Mouse (Mus musculus) hindbrain, embryonic 12.5 days (tissue): ENCODE data around the gene Deup1. TPM values are rescaled to one million over a fixed set of nuclear protein-coding genes. Genes with fewer than 3 reads are reported as not detected.

Experiments used
- ATAC-seq: fragments of 200-750 bp; cut with Nextera tagmentation; 2 replicates; pipeline ENCODE4 v1.8.0; 2017; ENCODE audit warnings: moderate TSS enrichment; ENCODE audit not compliant: low FRiP score
- H3K27ac ChIP-seq: fragments of 300-500 bp; sonication (generic); 2 replicates; pipeline ENCODE4 v1.5.1; 2016; ENCODE audit warnings: mild to moderate bottlenecking
- H3K27me3 ChIP-seq: fragments of 300-500 bp; sonication (generic); 2 replicates; pipeline ENCODE4 v1.6.1; 2016; ENCODE audit warnings: mild to moderate bottlenecking
- H3K36me3 ChIP-seq: fragments of 300-500 bp; sonication (generic); 2 replicates; pipeline ENCODE4 v1.6.1; 2016; ENCODE audit warnings: mild to moderate bottlenecking
- H3K4me1 ChIP-seq: fragments of 300-500 bp; sonication (generic); 2 replicates; pipeline ENCODE4 v1.6.1; 2016
- H3K4me2 ChIP-seq: fragments of 300-500 bp; sonication (generic); replicated peaks from 2 replicates; pipeline ENCODE4 v1.6.1; 2016; ENCODE audit warnings: mild to moderate bottlenecking
- H3K4me3 ChIP-seq: fragments of 300-500 bp; sonication (generic); 2 replicates; pipeline ENCODE4 v1.5.1; 2016; ENCODE audit warnings: mild to moderate bottlenecking
- H3K9ac ChIP-seq: fragments of 300-500 bp; sonication (generic); 2 replicates; pipeline ENCODE4 v1.6.1; 2016; ENCODE audit warnings: mild to moderate bottlenecking, moderate library complexity
- H3K9me3 ChIP-seq: fragments of 300-500 bp; sonication (generic); replicated peaks from 2 replicates; pipeline ENCODE4 v1.6.1; 2016; ENCODE audit warnings: mild to moderate bottlenecking
- whole genome bisulfite sequencing: fragments of 180-500 bp; shearing (Covaris S2); methylation state at CpG from one replicate; pipeline ENCODE4 v1.1.7; 2016; 5-methylcytosine and 5-hydroxymethylcytosine counted together
- polyA plus RNA-seq: library from polyadenylated mRNA; unstranded; fragments of >200 nt; fragmentation: Nextera tagmentation; extraction: Ambion mirVana; gene quantifications from 2 replicates; pipeline ENCODE4 v1.2.1, GENCODE M21; 2016

The Deup1 gene
- polyA plus RNA-seq, 1 experiment from 2014 or later: 3.5 TPM

DNA sequence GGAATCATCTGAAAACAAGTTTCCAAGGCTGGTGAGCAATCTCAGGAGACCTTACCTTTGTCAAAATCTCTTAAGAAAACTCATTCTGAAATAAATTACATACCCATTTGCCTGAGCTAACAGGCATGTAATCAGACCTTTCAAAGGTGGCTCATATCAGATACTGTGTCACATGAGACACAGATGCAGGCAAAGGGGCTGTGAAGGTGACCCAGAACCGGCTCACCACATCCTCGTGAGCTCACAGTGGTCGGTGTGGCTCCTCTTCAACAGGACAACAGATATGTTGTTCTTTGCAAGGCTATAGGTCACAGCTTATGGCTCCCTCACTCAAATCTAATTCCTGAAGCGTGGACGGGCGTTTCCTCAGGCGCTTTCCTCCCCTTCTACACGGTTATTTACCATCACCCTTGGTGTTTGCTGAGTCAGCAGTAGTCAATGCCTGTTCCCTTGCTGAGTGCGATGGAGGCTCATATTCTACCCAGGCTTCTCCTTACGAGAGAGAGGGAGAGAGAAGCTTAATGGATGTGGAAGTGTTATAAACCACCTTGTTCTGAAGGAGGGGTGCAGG lies 8.6 kb downstream of the Deup1 start:
- Histone ChIP-seq H3K4me1 (peaks cover 6% of the 10 kb centered on the region), H3K9ac (no peak overlapping the region), H3K9me3 (no peaks in the 10 kb centered on the region), H3K27ac (no peak overlapping the region), H3K27me3 (no peaks in the 10 kb centered on the region), H3K4me3 (no peak overlapping the region), H3K36me3 (no peaks in the 10 kb centered on the region), H3K4me2 (no peak overlapping the region)
- WGBS: 58% methylated on average over 10 of the region's 10 CpGs
- 0 out of 2 replicates have a peak, but pooled peaks have one; percentile 19 for ATAC-seq

DNA sequence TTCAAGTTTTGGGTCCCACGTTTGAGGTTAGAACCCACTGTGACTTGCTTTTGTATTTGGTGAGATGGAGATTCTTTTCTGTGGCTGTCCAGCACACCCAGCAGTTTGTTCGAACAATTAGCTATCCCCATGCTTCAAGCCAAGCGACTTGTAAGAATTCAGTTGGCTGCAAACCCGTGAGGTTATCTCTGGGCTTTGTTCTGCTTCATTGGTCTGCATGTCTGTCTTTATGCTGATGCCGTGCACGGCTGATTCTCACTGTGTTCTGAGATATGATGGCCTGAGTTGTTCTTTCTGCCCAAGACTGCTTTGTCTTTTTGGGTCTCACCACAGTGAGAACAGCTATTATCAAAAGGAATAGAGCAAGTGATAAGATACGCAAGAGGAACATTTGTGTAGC lies 10.7 kb downstream of the Deup1 start:
- H3K36me3 ChIP-seq: no peaks in the 10 kb centered on the region
- 47% methylated on average over 7 of the region's 7 CpGs for WGBS
- H3K9ac ChIP-seq: no peak overlapping the region
- no peak overlapping the region for H3K4me3 ChIP-seq
- H3K4me1 ChIP-seq: peaks cover 6% of the 10 kb centered on the region
- H3K27me3 ChIP-seq: no peaks in the 10 kb centered on the region
- no peak for ATAC-seq
- no peaks in the 10 kb centered on the region for H3K9me3 ChIP-seq
- H3K27ac ChIP-seq: no peak overlapping the region
- no peak overlapping the region for H3K4me2 ChIP-seq

DNA sequence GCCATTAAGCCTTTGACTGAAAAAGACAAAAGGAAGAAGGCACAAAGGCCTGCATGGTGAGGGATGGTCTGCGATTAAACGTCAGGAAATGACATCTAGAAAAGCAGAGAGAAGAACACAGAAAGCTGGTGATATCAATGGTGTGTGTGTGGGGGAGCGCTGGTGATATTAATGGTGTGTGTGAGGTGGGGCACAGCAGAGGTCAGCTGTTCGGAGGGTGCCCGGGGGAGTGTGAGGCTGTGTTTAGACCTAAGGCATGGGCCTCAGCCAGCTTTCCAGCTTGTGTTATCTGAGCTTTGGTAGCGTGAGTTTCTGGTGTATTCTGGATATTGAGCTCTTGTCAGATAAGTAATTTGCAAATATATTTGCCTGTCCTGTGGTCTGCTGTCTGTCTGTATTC lies 11.3 kb downstream of the Deup1 start:
- Histone ChIP-seq H3K4me2 (no peak overlapping the region), H3K27ac (no peak overlapping the region), H3K9ac (no peak overlapping the region), H3K36me3 (no peaks in the 10 kb centered on the region), H3K4me3 (no peak overlapping the region), H3K9me3 (no peaks in the 10 kb centered on the region), H3K27me3 (no peaks in the 10 kb centered on the region), H3K4me1 (peaks cover 6% of the 10 kb centered on the region)
- WGBS: 69% methylated on average over 6 of the region's 6 CpGs
- ATAC-seq: no peak

DNA sequence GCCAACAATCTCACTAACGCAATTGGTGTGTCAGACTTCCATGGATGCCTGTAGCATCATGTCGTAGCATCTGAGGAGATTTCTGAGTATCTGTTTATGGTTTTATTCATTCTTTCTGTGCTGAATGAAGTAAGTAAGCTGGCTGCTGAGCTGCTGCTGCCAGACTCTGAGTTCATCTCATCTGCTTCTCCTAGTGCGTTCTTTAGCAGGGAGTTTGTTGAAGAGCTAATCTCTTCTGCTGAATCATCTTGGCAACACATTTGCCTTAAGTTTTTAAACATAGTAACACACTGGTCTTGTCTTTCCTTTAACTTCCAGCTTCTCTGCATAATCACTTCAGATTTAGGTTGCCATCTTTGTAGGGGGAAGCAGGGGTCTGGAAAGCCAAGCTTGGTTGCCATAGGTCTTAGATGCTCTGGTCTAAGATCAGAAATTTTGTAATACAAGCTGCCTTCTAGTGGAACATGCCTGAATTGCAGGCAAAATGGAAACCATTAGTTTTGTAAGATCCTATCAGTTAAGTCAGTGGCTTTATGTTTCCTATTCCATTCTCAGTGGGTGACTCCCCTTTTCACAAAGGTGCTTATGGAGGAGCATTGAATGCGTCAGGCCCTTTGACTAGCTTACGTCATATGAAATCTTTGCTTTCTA lies 18.3 kb downstream of the Deup1 start:
- Histone ChIP-seq H3K9ac (no peak overlapping the region), H3K4me3 (no peak overlapping the region), H3K27me3 (no peaks in the 10 kb centered on the region), H3K9me3 (0 out of 2 replicates have a peak, but pooled peaks cover 6% of the 10 kb centered on the region), H3K4me1 (no peaks in the 10 kb centered on the region), H3K4me2 (no peak overlapping the region), H3K27ac (no peak overlapping the region), H3K36me3 (no peaks in the 10 kb centered on the region)
- WGBS: 98% methylated on average over 5 of the region's 5 CpGs
- ATAC-seq: no peak

DNA sequence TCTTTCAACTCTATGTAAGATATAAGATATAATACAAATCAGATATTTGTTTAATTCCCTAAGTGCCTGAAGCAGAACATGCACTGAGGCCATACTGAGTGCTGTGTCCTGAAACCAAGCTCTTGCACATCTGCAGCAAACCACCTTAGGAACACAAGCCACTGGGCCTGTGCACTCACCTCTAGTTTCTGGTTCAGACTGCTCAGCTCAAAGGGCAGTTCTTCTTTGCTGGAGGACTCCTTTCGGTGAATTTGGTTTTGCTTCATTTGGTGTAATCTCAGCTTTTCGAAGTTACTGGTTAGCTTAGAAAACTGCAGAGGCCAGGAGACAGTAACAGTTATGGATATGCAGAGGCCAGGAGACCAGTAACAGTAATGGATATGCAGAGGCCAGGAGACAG lies 20.1 kb downstream of the Deup1 start:
- WGBS: 92% methylated on average over 2 of the region's 2 CpGs
- Histone ChIP-seq H3K4me2 (no peak overlapping the region), H3K9me3 (0 out of 2 replicates have a peak, but pooled peaks cover 6% of the 10 kb centered on the region), H3K4me1 (no peaks in the 10 kb centered on the region), H3K36me3 (no peaks in the 10 kb centered on the region), H3K27me3 (no peaks in the 10 kb centered on the region), H3K4me3 (no peak overlapping the region), H3K27ac (no peak overlapping the region), H3K9ac (no peak overlapping the region)
- no peak for ATAC-seq

DNA sequence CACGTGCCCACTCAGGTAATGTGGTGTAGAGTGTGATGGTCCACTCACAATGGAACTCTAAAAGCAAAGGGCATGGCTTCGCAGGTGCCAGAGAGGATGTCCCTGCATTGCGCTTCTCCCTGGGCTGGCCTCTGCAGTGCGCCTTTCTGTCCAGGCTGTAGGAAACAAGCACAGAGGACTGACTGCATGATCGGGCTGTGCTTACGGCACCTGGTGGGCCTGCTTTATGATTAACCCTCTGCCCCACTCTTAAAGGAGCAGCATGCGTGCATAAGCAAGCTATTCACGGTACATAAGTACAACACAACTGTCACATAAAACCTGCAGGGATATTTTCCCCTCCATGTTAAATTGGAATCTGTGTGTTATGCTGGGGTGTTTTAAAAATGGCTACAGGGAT lies 24.6 kb downstream of the Deup1 start:
- Histone ChIP-seq H3K9me3 (no peaks in the 10 kb centered on the region), H3K9ac (no peak overlapping the region), H3K27ac (no peak overlapping the region), H3K27me3 (no peaks in the 10 kb centered on the region), H3K4me2 (no peak overlapping the region), H3K4me3 (no peak overlapping the region), H3K36me3 (no peaks in the 10 kb centered on the region), H3K4me1 (no peaks in the 10 kb centered on the region)
- WGBS: 86% methylated on average over 8 of the region's 8 CpGs
- ATAC-seq: no peak

DNA sequence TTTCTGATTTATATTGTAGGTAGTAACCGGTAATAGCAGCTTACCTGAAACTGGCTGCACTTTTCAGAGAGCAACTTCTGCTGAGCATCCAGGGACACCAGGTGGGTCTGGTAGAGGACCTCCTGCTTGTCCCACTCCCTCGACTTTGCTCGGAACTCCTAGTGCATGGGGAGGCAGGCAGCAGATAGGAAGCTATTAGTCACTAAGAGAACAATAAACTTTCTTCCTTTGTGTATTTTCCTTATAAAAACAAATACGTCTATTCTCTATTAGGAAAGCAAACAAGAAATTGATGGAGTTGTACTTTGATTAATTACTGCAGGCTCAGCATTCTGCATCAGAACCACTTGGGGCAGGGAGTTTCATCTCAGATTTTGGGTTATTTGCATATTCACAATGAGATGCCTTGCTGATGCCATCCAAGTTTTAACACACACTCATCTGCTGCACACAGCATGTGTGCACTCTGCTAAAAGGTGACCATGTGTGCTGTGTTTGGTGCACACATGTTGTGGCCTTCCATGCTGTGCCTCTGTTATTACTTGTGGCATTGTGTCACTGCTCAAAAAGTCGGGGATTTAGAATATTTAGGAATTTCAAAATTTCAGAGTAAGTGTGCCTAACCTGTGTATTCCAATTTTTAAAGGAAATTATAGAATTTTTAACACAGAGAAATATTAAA lies 26.7 kb downstream of the Deup1 start:
- Histone ChIP-seq H3K27ac (no peak overlapping the region), H3K4me2 (no peak overlapping the region), H3K27me3 (no peaks in the 10 kb centered on the region), H3K9ac (no peak overlapping the region), H3K4me1 (no peaks in the 10 kb centered on the region), H3K9me3 (no peaks in the 10 kb centered on the region), H3K4me3 (no peak overlapping the region), H3K36me3 (no peaks in the 10 kb centered on the region)
- 69% methylated on average over 5 of the region's 5 CpGs for WGBS
- ATAC-seq: no peak

DNA sequence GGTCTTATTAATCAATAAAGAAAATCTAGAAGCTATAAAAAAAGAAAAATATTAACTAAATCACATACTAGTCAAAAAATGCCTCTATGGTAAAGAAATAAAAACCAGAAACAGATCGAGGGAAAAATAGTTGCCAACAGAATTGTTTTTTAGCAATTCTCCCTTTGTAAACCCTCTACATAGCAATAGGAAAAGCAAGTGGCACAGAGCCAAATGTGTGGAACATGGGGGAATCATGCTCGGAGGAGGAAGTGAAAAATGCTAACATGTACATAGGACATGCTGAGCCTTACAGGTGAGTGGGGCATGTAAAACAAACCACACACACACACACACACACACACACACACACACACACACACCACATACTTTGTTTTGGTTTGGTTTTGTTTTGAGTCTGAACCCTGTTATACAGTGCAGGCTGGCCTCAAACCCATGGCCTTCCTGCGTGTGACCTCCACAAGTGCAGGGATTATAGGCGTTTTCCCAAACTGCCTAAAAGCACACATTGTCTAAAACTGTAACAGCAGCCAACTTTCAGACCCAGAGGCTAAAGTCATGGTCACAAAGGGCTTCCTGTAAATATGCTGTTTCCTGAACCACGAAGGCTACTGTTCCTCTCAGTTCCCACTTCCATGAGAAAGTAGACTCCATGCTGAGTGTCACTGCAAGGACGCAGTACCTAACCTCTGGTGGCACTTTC lies 27.4 kb downstream of the Deup1 start:
- no peak for ATAC-seq
- Histone ChIP-seq H3K9ac (no peak overlapping the region), H3K9me3 (no peaks in the 10 kb centered on the region), H3K27ac (no peak overlapping the region), H3K36me3 (no peaks in the 10 kb centered on the region), H3K4me2 (no peak overlapping the region), H3K27me3 (no peaks in the 10 kb centered on the region), H3K4me3 (no peak overlapping the region), H3K4me1 (no peaks in the 10 kb centered on the region)
- WGBS: 70% methylated on average over 6 of the region's 6 CpGs

DNA sequence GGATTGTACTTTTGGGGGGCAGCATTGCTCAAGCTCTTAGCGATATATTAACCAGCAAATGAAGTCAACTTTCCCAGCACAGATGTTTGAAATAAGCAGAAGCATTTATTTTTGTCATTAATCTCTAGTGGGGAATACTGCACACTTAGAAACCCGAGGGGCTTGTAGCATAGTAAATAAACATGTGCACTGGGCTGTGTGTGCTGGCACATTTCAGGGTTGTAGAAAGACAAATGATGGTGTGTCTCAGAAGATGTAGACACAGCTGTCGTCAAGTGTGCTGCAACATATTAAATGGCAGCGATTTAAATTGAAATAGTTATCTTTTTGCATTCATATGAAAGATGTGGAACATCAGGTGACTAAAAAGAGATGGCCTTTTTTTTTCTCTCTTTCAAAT lies 31.1 kb downstream of the Deup1 start:
- Histone ChIP-seq H3K9ac (no peak overlapping the region), H3K27ac (no peak overlapping the region), H3K27me3 (no peaks in the 10 kb centered on the region), H3K9me3 (no peaks in the 10 kb centered on the region), H3K4me2 (no peak overlapping the region), H3K4me1 (no peaks in the 10 kb centered on the region), H3K36me3 (no peaks in the 10 kb centered on the region), H3K4me3 (no peak overlapping the region)
- no peak for ATAC-seq
- 66% methylated on average over 4 of the region's 4 CpGs for WGBS

DNA sequence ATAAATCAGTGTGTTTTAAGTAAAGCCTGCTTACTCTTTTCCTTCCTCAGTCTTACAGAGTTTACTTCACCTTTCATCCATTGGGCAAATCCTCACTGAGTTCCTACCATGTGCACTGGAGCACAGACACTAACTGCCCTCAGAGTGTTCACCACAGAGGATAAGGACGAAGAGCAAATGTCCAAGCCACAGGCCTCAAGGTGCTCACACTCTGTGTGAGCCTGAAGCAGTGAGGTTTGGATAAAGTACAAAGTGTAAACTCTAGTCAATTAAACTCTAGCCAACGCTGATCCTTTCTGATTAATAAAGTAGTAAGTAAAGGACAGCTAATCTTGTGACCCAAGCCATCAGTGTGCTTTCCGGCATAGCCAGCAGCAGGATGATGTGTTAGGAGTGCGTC lies 33.6 kb downstream of the Deup1 start:
- ATAC-seq: no peak
- no peaks in the 10 kb centered on the region for H3K27me3 ChIP-seq
- no peaks in the 10 kb centered on the region for H3K36me3 ChIP-seq
- WGBS: 87% methylated on average over 4 of the region's 4 CpGs
- no peaks in the 10 kb centered on the region for H3K4me1 ChIP-seq
- H3K4me3 ChIP-seq: no peak overlapping the region
- H3K9ac ChIP-seq: no peak overlapping the region
- H3K27ac ChIP-seq: no peak overlapping the region
- no peaks in the 10 kb centered on the region for H3K9me3 ChIP-seq
- no peak overlapping the region for H3K4me2 ChIP-seq

DNA sequence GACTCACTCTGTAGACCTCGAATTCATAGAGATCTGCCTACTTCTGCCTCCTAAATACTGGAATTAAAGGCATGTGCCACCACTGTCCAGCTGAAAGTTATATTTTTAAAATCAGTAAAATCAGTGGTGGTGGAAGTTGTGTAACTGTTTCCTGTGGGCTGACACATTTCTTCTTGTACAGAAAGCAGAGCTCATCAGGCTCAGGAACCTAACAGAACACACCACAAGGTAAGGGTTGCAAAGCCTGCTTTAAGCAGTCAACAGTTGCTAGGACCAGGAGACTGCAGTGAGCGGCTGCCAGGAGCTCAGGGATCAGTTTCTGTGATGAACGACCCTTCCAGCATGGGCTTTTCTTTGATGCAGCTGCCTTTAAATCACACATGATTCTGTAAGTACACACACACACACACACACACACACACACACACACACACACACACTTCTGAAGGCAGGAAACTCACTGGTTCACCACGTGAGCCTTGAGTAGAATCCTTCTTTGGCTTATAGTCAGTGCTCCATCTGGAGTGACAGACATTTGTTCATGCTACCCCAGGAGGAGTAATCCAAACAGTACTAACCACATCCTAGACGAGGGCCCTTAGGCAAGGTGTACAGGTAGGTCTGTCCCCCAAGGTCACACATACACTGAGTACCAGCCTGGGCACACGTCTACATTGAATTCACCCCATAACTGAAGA lies 40.4 kb downstream of the Deup1 start:
- no peak overlapping the region for H3K4me3 ChIP-seq
- no peak overlapping the region for H3K9ac ChIP-seq
- H3K4me2 ChIP-seq: no peak overlapping the region
- 69% methylated on average over 6 of the region's 6 CpGs for WGBS
- H3K4me1 ChIP-seq: no peaks in the 10 kb centered on the region
- ATAC-seq: no peak
- no peak overlapping the region for H3K27ac ChIP-seq
- no peaks in the 10 kb centered on the region for H3K9me3 ChIP-seq
- H3K27me3 ChIP-seq: no peaks in the 10 kb centered on the region
- no peaks in the 10 kb centered on the region for H3K36me3 ChIP-seq

DNA sequence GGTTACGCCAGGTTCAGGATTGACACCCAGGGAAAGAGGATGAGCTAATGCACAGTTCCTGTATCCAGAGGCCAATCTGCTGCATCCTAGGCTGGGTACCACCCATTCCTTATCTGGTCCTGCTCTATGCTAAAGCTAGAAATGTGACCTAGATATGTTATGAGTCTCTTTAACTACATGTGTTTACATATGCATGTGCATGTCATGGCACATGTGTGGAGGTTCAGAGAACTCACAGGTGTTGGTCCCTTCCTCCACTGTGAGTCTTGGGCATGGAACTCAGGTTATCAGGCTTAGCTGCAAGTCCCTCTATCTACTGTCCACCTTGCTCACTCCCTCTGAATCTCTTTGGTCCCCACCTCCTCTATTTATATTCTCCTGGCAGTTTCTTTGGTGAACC lies 41.8 kb downstream of the Deup1 start:
- no peaks in the 10 kb centered on the region for H3K27me3 ChIP-seq
- no peaks in the 10 kb centered on the region for H3K9me3 ChIP-seq
- no peak overlapping the region for H3K4me2 ChIP-seq
- no peak overlapping the region for H3K4me3 ChIP-seq
- no peaks in the 10 kb centered on the region for H3K36me3 ChIP-seq
- 100% methylated on average over 1 of the region's 1 CpGs for WGBS
- H3K4me1 ChIP-seq: no peaks in the 10 kb centered on the region
- H3K27ac ChIP-seq: no peak overlapping the region
- H3K9ac ChIP-seq: no peak overlapping the region
- no peak for ATAC-seq
